Mouse (Mus musculus): Measurements from ENCODE around the gene Gpr160.

DNA sequence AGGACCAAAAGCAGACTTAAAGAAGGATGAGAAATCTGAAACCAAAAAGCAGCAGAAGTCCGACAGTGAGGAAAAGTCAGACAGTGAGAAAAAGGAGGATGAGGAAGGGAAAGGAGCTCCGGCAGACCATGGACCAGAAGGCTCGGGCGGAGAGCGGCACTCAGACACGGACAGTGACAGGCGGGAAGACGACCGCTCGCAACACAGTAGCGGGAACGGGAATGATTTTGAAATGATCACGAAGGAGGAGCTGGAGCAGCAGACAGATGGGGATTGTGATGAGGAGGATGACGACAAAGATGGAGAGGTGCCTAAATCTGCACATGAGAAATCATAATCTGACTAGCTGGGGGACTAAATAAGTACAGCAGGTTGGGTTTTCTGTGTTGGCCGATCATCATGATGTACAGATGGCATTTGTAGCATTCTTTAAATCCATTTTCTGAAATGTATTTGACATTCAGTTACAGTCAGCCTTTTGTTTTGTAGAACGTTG, 37.1 kb upstream of the Gpr160 start:
- TF ChIP-seq POLR2A (IDR thresholded peaks at IDR 0.05; ENCODE audit: extremely low read depth, insufficient read depth, low read length) (no peak), CTCF (IDR thresholded peaks at IDR 0.05; ENCODE audit: extremely low read depth, insufficient read depth, low read length) (no peak)

All from cortical plate, adult 2 months (tissue).